Mouse (Mus musculus): ENCODE measurements around the gene Akap13. TPM values are rescaled to one million over a fixed set of nuclear protein-coding genes. Genes with fewer than 3 reads are reported as not detected.
"Not testable (repeated sequence)": the region's sequence is repeated elsewhere in the genome, so short reads cannot be mapped to it uniquely, and the experiment has no call there.

The Akap13 gene
- total RNA-seq, 2 experiments from 2014 or later: 110 to 113 TPM

- DNase-seq: no peak
Measured at GRCm38 (mm10) chr7:75768169-75768568, 312.8 kb downstream of the Akap13 start.

DNA sequence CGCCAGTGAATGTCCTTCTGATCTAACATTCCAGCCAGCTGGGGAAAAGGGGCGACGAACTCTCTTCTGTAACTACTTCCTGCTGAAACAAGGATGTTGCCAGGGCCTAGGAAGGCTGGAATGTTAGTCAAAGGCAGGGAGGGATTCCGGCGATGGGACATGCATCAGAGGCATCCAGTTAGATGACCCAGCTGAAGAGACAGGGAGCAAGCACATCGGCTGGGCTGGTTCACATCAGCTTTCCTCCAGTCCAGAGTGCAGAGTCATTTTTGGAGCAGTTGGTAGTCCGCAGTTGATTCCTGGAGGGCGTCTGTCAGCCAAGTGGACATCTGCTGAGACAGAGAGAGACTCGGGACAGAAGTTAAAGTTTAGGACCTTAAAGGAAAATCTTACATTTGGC, 314.6 kb downstream of the Akap13 start:
- DNase-seq: no peak

DNA sequence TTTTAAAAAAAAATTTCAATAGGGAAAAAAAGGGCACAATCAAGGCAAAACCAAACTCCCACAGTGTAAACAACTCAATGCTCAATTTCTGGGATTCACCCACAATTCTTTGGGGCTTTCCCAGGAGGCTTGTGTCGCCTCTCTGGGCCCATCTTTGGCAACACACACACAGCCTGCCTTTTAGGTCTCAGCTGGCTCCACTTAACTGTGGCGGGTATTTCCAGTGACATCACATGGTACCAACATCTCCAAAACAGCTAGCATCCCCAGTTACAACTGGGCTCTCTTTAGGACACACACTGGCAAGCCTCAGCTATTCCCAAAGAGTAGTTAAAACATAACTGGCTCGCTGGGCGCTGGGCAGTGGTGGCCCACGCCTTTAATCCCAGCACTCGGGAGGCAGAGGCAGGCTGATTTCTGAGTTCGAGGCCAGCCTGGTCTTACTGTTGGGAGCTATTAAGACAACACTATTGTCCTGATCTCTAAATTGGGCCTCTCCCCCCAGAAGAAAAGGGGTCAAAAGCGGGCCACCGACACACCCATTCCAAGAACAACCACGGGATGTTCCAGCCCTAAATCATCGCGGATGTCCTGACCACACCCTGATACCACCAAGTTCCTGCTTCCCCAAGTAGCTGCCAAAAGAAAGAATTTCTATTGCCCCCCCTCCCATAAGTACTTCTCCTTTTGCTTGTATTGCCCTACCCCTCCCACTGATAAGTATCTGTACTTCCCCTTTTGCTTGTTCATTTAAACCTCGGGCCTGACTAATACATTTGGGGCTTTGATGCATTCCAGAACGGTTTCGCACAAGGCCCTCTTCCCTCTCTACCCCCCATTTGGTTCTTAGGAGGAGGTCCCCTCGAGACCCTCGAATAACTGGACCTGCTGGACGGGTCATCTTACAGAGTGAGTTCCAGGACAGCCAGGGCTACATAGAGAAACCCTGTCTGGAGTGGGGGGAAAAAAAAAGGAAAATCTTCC, 319.1 kb downstream of the Akap13 start:
- not testable (repeated sequence) for DNase-seq

- DNase-seq: no peak
Measured at GRCm38 (mm10) chr7:75778053-75778452, 322.7 kb downstream of the Akap13 start.

GRCm38 (mm10) chr7:75780812-75781211, 325.5 kb downstream of the Akap13 start:
- no peak for DNase-seq

DNA sequence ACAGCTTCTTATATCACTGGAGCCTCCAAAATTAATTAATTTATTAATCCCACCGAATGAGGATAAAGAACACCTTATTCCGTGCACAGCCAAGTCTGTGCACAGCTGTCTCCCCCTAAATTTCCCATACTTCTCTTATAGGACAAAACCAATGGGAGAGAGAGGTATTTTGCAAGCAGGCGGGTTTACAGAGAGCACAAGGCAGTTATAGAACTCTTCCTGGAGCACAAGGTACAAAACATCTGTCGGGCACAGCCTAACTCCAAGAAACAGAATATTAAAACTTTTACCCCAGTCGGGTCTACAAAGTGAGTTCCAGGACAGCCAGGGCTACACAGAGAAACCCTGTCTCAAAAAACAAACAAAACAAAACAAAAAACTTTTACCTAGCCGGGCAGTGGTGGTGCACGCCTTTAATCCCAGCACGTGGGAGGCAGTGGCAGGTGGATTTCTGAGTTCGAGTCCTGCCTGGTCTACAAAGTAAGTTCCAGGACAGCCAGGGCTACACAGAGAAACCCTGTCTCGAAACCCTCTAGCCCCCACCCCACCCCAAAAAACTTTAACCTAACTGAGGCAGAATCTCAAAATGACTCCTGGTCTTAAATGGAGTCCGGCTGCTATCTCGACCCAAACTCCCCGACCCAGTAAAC, 326.1 kb downstream of the Akap13 start:
- DNase-seq: no peak

DNA sequence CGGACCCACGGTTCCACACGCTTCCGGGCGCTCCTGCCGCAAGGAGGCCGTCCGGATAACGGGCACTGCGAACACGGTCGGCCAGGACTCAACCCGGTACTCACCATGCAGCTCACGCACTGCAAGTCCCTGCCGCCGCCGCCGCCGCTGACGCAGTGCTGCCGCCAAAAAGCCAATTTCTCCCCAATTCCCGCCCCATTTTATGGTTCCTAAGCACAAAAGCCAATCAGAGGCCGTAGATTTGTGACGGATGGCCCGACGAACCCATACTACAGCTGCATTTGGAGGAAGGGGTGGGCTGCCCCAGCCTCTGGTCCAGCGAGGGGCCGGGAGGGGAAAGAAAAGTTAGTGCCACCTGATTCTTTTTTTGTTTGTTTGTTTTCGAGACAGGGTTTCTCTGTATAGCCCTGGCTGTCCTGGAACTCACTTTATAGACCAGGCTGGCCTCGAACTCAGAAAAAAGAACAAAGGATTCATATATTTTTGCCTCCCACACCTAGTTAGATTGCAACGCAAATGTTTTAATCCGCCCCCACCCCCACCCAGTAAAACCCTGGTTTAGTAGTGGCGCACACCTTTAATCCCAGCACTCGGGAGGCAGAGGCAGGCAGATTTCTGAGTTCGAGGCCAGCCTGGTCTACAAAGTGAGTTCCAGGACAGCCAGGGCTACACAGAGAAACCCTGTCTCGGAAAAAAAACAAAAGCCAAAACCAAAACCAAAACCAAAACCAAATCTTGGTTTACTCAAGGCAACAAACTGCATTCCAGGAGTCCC, 326.8 kb downstream of the Akap13 start:
- peak; percentile 92 for DNase-seq

DNA sequence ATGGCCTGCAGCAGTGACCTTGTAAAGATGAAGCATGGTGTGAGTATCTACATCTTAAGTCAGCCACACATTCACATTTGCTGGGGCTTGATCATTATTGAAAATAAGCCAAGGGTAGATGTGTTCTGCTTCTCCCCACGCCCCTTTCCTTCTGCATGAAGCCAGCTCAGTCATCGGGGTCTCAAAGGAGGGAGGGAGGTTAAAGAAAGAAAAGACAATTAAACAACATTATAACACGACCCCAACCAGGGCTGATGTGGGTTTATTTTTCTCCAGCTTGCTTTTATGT, 327.3 kb downstream of the Akap13 start:
- no peak for DNase-seq

DNA sequence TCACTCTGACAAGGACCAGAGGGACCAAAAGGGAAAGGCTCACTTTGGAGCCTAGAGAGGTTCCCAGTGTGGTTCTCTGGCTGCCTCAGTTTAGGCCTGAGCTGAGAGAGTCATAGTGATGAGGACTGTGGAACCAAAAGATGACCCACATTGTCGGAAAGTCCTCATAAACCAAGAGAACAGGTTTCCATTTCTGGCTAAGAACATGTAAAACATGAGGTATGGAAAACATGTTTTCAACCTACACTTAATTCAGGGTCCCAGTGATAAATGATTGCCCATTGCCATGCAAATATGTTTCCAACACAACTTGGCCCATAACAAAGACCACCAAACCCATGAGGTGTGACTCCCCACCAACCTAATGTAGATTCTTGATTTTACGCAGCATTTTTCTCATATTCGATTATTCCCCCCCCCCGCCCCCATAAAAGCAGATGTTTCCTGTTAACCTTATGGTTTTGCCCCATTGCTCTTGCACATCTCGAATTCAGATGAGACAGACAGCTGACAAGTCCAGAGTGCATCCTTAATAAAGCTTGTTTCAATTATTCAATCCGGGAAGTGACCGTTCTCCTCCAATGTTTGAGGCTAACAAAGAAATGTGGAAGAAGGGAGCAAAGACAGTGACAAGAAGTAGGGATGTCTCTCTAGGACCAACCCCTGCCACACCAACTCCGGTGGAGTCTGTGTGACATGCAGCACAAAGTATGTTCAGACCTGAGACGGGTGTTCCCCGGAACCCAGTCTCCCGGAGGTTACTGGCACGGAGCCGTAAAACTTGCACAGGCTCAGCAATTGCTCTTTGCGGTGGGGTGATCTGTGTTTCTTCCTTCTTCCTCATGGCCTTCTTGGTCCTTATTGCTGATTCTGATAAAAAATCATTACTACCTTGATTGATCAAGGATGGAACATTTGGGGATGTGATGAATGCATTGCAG, 330.3 kb downstream of the Akap13 start:
- DNase-seq: no peak

DNA sequence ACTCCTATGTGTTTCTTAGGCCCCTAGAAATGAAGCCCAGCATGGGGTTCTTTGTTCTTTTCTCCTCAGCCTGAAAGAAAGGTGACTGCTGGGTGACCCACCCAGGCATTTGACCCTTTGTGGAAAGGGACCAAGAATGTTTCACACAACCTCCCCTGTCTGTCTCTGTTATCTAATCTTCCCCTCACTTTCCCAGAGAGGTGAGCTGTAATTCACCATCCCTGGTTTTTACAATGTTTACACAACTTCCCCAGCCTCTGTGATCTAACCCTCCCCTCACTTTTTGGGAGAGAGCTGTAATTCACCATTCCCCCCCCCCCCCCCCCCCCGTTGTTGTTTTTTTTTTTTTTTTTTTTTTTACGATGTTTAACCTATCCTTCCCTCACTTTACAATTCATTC, 331.5 kb downstream of the Akap13 start:
- no peak for DNase-seq

DNA sequence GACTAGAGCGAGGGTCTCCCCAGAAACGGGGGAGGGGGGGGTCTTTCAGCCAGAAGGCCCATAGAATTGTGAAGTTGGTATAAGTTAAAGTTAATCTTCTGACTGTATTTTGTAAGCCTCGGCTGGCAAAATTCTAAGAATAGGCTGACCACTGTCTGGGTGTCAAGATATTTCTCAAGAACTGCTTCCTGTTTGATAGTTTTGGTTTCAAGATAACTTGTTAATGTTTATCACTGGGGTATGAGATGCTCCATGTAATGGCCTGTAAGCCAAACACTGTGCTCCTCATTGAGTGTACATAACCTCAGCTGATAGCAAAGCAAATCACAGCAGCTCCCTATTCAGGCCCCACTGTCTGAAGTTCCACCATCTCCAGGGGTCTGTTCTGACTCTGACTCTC, 332.0 kb downstream of the Akap13 start:
- no peak for DNase-seq

GRCm38 (mm10) chr7:75788069-75788800, 332.9 kb downstream of the Akap13 start:
- not testable (repeated sequence) for DNase-seq

DNA sequence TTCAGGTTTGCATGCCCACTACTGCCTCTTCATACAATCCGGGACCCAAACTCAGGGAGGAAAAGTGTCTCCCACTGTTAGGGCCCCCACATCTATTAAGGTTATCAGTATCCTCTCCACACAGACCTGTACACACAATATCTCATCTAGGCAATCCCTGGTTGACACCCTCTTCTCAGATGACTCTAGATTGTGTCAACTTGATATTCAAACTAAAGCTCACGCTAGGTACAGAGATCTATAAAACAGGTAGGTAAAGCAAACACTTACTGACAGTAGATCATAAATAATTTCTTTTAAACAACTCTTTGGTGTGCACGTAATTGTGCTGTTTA, 333.4 kb downstream of the Akap13 start:
- DNase-seq: not testable (repeated sequence)

DNA sequence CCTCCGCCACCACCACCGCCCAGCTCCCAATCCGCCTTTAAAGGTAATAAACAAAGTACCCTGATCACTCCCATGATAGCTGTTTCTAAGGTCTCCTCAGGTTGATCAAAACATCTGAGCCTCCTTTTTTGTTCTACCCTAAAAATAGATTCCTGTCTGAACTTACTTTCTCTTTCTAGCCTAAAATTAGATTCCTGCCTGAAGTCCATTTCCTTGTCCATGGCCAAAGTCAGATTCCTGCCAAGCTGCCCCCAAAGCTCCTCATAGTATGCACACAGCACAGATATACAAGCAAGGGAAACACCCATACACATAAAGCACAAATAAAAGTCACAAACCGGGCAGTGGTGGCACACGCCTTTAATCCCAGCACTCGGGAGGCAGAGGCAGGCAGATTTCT, 334.4 kb downstream of the Akap13 start:
- no peak for DNase-seq

GRCm38 (mm10) chr7:75791092-75791837, 335.9 kb downstream of the Akap13 start:
- DNase-seq: not testable (repeated sequence)

GRCm38 (mm10) chr7:75793091-75793490, 337.8 kb downstream of the Akap13 start:
- no peak for DNase-seq

DNA sequence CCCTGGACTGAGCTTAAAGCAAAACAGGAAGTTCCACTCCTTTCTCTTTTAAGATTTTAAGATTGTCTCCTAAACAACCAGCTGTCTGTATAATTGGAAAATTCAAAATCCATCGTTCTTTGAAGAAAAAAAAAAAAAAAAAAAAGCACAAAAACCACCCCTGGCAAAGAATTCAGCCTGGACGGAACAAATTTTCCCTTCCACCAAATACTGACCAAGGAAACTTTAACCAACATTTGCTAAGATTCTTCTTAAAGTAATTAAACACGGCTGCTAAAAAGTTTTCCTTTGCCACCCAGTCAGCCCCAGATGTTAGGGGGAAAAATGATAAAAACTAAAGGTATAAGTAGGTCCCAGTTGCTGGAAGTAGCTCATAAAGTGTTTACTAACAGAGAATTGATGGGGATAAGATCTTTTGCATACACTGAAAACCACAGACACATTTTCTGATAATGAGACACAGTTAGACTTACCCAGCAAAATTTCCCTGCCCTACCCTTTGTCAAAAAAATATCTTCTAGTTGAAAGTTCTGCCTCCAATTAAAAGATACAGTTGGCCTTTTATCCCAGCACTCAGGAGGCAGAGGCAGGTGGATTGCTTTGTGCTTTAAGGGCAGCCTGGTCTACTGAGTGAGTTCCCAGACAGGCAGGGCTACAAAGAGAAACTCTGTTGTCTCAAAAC, 338.5 kb downstream of the Akap13 start:
- no peak for DNase-seq

- DNase-seq: no peak
Measured at GRCm38 (mm10) chr7:75795106-75795505, 339.8 kb downstream of the Akap13 start.

GRCm38 (mm10) chr7:75796474-75796873, 341.1 kb downstream of the Akap13 start:
- no peak for DNase-seq

DNA sequence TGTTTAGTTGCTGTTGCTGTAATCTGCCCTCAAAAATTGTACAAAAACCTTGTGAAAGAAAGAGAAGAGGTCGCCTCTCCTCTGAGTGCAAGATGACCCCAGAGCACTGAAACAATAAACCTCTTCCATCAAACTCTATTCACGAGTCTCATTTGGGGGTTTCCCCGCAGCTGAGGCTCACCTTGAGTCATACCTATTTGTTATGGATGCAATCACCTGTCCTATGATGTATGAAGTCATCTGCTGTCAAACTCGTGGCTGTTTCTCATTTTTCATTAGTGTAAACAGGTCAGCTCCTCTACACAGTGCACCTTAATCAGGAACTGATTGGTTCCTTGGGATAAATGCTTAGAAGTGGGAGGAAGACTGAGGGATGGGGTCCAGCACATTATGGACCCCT, 345.2 kb downstream of the Akap13 start:
- DNase-seq: no peak

Measured in heart, postnatal 4 days (tissue).